Mouse (Mus musculus) cortical plate, adult 2 months (tissue): ENCODE measurements around the gene Olfr772. TPM values are rescaled to one million over a fixed set of nuclear protein-coding genes. Genes with fewer than 3 reads are reported as not detected.
"Not testable (repeated sequence)": the region's sequence is repeated elsewhere in the genome, so short reads cannot be mapped to it uniquely, and the experiment has no call there.

Experiments used
- H3K27ac ChIP-seq: fragments of 200-500 bp; 2 replicates; pipeline ENCODE4 v1.5.1; 2012; ENCODE audit warnings: low read length, control low read depth, inconsistent platforms; ENCODE audit not compliant: insufficient read depth
- H3K4me1 ChIP-seq: fragments of 200-500 bp; 2 replicates; pipeline ENCODE4 v1.6.1; 2011; ENCODE audit warnings: low read length; ENCODE audit not compliant: control insufficient read depth, insufficient read depth
- H3K4me3 ChIP-seq: fragments of 200-500 bp; 2 replicates; pipeline ENCODE4 v1.5.1; 2011; ENCODE audit warnings: mild to moderate bottlenecking, low read length, control low read depth; ENCODE audit not compliant: insufficient read depth
- CTCF ChIP-seq: fragments of 200-500 bp; IDR thresholded peaks from 2 replicates; pipeline ENCODE4 v1.5.1; 2011; ENCODE audit warnings: mild to moderate bottlenecking, control low read depth, low read length; ENCODE audit not compliant: insufficient read depth; ENCODE audit errors: extremely low read depth
- POLR2A ChIP-seq: fragments of 200-500 bp; IDR thresholded peaks from 2 replicates; pipeline ENCODE4 v1.6.1; 2011; ENCODE audit warnings: mild to moderate bottlenecking, low read length, control low read depth; ENCODE audit not compliant: insufficient read depth; ENCODE audit errors: extremely low read depth
- polyA plus RNA-seq: library from polyadenylated mRNA; depleted of rRNA; stranded (reverse); fragments of >200 nt; gene quantifications from 2 replicates; pipeline ENCODE4 v1.2.3, GENCODE M21; 2012; rRNA removed

Olfr772 gene
- polyA plus RNA-seq, result not detected in 2 replicates

- not testable (repeated sequence) for H3K4me1 ChIP-seq, H3K4me3 ChIP-seq, H3K27ac ChIP-seq
Measured at GRCm38 (mm10) chr10:129177821-129178220, at the start of gene Olfr772. TSS of gene Olfr772 (minus strand) at chr10:129177921.

GRCm38 (mm10) chr10:129187319-129187718 lies 9.6 kb upstream of the Olfr772 start, which contains the start of gene Olfr773:
TSS of gene Olfr773 (minus strand) at chr10:129187419.
- H3K27ac ChIP-seq, H3K4me3 ChIP-seq: not testable (repeated sequence)

GRCm38 (mm10) chr10:129164651-129165050 lies 13.1 kb downstream of the Olfr772 start, which contains the start of gene Olfr771:
TSS of gene Olfr771 (minus strand) at chr10:129164751.
- TF ChIP-seq CTCF (no peak), POLR2A (no peak)
- no peak within 1 kb of the TSS for H3K27ac ChIP-seq
- H3K4me3 ChIP-seq, result no peak within 1 kb of the TSS
- no peaks in the 10 kb centered on the region for H3K4me1 ChIP-seq

More at GRCm38 (mm10) chr10:129187319-129187718, 9.6 kb upstream of the Olfr772 start, which contains the start of gene Olfr773:
- H3K4me1 ChIP-seq, result not testable (repeated sequence)

- Histone ChIP-seq H3K27ac (no peak within 1 kb of the TSS), H3K4me3 (no peak within 1 kb of the TSS), H3K4me1 (no peaks in the 10 kb centered on the region)
- no peak for TF ChIP-seq POLR2A
- no peak for TF ChIP-seq CTCF
Measured at GRCm38 (mm10) chr10:129138898-129139297, 38.8 kb downstream of the Olfr772 start, which contains the start of gene Olfr770. TSS of gene Olfr770 (minus strand) at chr10:129138998.

Other genes with a start within 250 kb of the Olfr772 start
- gene Itga7, start 244.1 kb downstream of the Olfr772 start, polyA plus RNA-seq, result 24.3 and 24.9 TPM in 2 replicates
- not detected in 2 replicates for gene Mettl7b, start 216.9 kb downstream of the Olfr772 start, polyA plus RNA-seq
- gene Olfr9, start 188.5 kb downstream of the Olfr772 start, polyA plus RNA-seq, result not detected in 2 replicates
- gene Olfr763, start 167.1 kb downstream of the Olfr772 start, polyA plus RNA-seq, result not detected in 2 replicates
- not detected in 2 replicates for gene Olfr764-ps1, start 138.0 kb downstream of the Olfr772 start, polyA plus RNA-seq
- not detected in 2 replicates for gene Olfr765, start 127.9 kb downstream of the Olfr772 start, polyA plus RNA-seq
- gene Olfr766-ps1, start 108.9 kb downstream of the Olfr772 start, polyA plus RNA-seq, result not detected in 2 replicates
- gene Olfr767, start 95.0 kb downstream of the Olfr772 start, polyA plus RNA-seq, result not detected in 2 replicates
- not detected in 2 replicates for gene Olfr768, start 78.5 kb downstream of the Olfr772 start, polyA plus RNA-seq
- gene Olfr769, start 60.1 kb downstream of the Olfr772 start, polyA plus RNA-seq, result not detected in 2 replicates
- not detected in 2 replicates for gene Olfr770, start 38.9 kb downstream of the Olfr772 start, polyA plus RNA-seq
- not detected in 2 replicates for gene Olfr771, start 13.2 kb downstream of the Olfr772 start, polyA plus RNA-seq
- not detected in 2 replicates for gene Olfr773, start 9.5 kb upstream of the Olfr772 start, polyA plus RNA-seq
- not detected in 2 replicates for gene Olfr774, start 58.3 kb upstream of the Olfr772 start, polyA plus RNA-seq
- not detected in 2 replicates for gene Olfr775, start 70.5 kb upstream of the Olfr772 start, polyA plus RNA-seq
- not detected in 2 replicates for gene Olfr776, start 81.2 kb upstream of the Olfr772 start, polyA plus RNA-seq
- gene Olfr777, start 93.6 kb upstream of the Olfr772 start, polyA plus RNA-seq, result not detected in 2 replicates
- not detected in 2 replicates for gene Olfr780, start 140.2 kb upstream of the Olfr772 start, polyA plus RNA-seq
- not detected in 2 replicates for gene Olfr781, start 150.9 kb upstream of the Olfr772 start, polyA plus RNA-seq
- gene Olfr782, start 170.9 kb upstream of the Olfr772 start, polyA plus RNA-seq, result not detected in 2 replicates
- gene Olfr784, start 206.2 kb upstream of the Olfr772 start, polyA plus RNA-seq, result 0.21 and 0.31 TPM in 2 replicates
- gene Olfr785, start 227.5 kb upstream of the Olfr772 start, polyA plus RNA-seq, result not detected in 2 replicates
- gene Olfr786, start 249.4 kb upstream of the Olfr772 start, polyA plus RNA-seq, result not detected in 2 replicates